In genomic region chr6:87451016-87451415, GRCm38 (mm10) we compare ENCODE assay signal across 10 mouse cellular contexts. TPM values are rescaled to one million over a fixed set of nuclear protein-coding genes. Genes with fewer than 3 reads are reported as not detected.
DNase-seq lines count a peak whose midpoint lies in the region; TF ChIP-seq lines count a peak whose summit lies in the region.
"Had no signal": no experiment of that assay in that cellular context is flagged by ENCODE, and none has a peak within 500 bp of the region (broad histone marks: within the 10 kb centered on the region; RNA-seq: fewer than 3 reads in every experiment).

No protein-coding gene starts in this region.

- peak; percentile 79 for TF ChIP-seq CTCF in gastrocnemius, adult 2 months (IDR thresholded peaks at IDR 0.05)
- TF ChIP-seq CTCF in testis, adult 2 months (IDR thresholded peaks at IDR 0.05; ENCODE audit: control insufficient read depth, insufficient read depth, insufficient replicate concordance, low read depth, low read length): peak; percentile 41; the same call in 1 of the 2 replicates

- H3K36me3 ChIP-seq in testis, adult 2 months (ENCODE audit: control insufficient read depth, insufficient read depth, low read length): no peaks in the 10 kb centered on the region
- H3K36me3 ChIP-seq: limb, embryonic 15.5 days had no signal

- H3K27me3 ChIP-seq in testis, adult 2 months (ENCODE audit: control insufficient read depth, insufficient read depth, low read length): no peaks in the 10 kb centered on the region
- H3K27me3 ChIP-seq: limb, embryonic 15.5 days had no signal

- no peaks in the 10 kb centered on the region for H3K4me1 ChIP-seq in testis, adult 2 months (ENCODE audit: control insufficient read depth, insufficient read depth, low read length)
- H3K4me1 ChIP-seq: limb, embryonic 15.5 days had no signal

- DNase-seq in gastrocnemius, adult 2 months: peak; percentile 54
- DNase-seq in gastrocnemius, postnatal 25 days: no peak
- DNase-seq in testis, postnatal 14 days (ENCODE audit: low spot score): no peak
- DNase-seq in embryo, embryonic 11 days: peak; percentile 19
- DNase-seq in layer of hippocampus, postnatal 36 days: peak; percentile 13 to 32
- peak; percentile 50 for DNase-seq in thymus, postnatal 14 days
- DNase-seq in cerebellum, postnatal 36 days: no peak

- TF ChIP-seq POLR2A in testis, adult 2 months (IDR thresholded peaks at IDR 0.05; ENCODE audit: control insufficient read depth, low read depth, low read length): no peak

- H3K4me3 ChIP-seq in gastrocnemius, adult 2 months: no peak overlapping the region
- H3K4me3 ChIP-seq in testis, adult 2 months (ENCODE audit: control insufficient read depth, low read depth, low read length): no peak overlapping the region
- H3K4me3 ChIP-seq: limb, embryonic 15.5 days had no signal

- intact Hi-C loops in gastrocnemius, adult 2 months (cut with DNase I): loop anchor here (5.0 kb wide), 1 partner anchor 54 kb away; no protein-coding TSS in a partner anchor

- H3K27ac ChIP-seq in gastrocnemius, adult 2 months: no peak overlapping the region
- H3K27ac ChIP-seq in testis, adult 2 months (ENCODE audit: control insufficient read depth, insufficient read depth, low read depth, low read length): no peak overlapping the region
- H3K27ac ChIP-seq: limb, embryonic 15.5 days had no signal

RNA-seq across cellular contexts. Expression of gene Bmp10, which starts 22.2 kb away (rescaled TPM):
- total RNA-seq in gastrocnemius, adult 2 months (2021): not detected
- not detected for total RNA-seq in gastrocnemius, postnatal 25 days (2021)
- polyA plus RNA-seq in testis, adult 2 months (2012; rRNA removed): not detected in 2 replicates
- not detected for total RNA-seq in layer of hippocampus, postnatal 36 days (2021)
- polyA plus RNA-seq: frontal cortex, adult 2 months; limb, embryonic 15.5 days had no signal

Comparison
In these comparisons a context has a peak if more than half of its experiments do, and no peak if none do; other contexts are left out.
1. DNase-seq: peak in gastrocnemius, adult 2 months (single experiment), embryo, embryonic 11 days (single experiment), layer of hippocampus, postnatal 36 days (2 of 2) and thymus, postnatal 14 days (single experiment); none in gastrocnemius, postnatal 25 days (single experiment), testis, postnatal 14 days (single experiment) and cerebellum, postnatal 36 days (0 of 2).